Mouse (Mus musculus): ENCODE data around the gene Ly6g6c. TPM values are rescaled to one million over a fixed set of nuclear protein-coding genes. Genes with fewer than 3 reads are reported as not detected.
A peak's percentile ranks its signal among the peaks of the same experiment; 100 is the strongest.

The Ly6g6c gene
- total RNA-seq, 1 experiment from 2014 or later: not detected

DNA sequence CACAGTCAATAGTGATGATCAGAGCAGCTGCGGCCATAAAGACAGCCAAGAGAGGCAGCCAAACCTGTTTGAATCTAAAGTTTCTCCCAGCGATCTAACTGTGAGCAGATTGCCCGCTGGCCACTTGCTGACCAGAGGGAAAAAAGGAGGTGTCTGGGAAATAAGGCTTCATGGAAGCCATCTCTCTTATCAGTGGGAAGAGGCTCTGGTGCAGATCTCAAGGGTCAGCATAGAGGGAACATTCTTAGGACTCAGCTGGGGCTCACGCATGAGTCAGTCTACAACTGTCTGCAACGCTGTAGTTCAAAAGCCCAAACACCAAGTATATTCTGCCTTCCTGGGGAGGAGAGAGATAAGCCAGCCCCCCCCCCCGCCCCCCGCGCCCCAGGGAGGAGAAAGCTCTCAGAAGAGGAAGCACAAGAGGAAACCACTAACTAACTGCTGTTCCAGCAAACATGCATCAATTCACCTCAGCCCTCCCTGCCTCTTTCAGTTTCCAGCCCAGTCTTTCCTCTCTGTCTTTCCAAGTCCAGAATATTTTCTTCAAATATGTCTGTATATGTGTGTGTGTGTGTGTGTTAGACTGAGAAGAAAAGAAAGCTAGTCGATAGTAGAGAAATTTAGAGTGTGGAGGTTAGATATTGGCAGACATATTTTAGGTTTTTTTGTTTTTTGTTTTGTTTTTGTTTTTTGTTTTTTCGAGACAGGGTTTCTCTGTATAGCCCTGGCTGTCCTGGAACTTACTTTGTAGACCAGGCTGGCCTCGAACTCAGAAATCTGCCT is 16.8 kb upstream of the Ly6g6c start:
- 0 out of 4 replicates have a peak, but pooled peaks have one; percentile 6 to 24 for ATAC-seq (replicated peaks in 1 of 2; ENCODE audit: insufficient read depth in 1 of 2, low FRiP score in 2 of 2, low TSS enrichment in 1 of 2, low read depth in 1 of 2, poor library complexity in 2 of 2, severe bottlenecking in 2 of 2)

DNA sequence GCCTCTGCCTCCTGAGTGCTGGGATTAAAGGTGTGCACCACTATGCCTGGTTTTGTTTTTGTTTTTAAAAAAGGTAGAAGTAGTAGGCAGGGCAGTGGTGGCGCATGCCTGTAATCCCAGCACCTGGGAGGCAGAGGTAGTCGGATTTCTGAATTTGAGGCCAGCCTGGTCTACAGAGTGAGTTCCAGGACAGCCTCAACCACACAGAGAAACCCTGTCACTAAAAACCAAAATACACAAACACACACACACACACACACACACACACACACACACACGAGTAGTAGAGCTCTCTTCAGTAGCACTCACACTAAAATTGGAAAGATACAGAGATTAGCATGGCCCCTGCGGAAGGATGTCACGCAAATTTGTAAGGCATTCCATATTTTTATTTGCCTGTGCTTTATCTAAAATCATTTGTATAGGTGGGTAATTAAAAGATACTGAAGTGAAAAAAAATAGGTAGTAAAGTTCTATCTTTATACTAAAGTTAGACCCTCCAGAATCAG is 16.2 kb upstream of the Ly6g6c start:
- no peak for ATAC-seq (replicated peaks in 1 of 2; ENCODE audit: insufficient read depth in 1 of 2, low FRiP score in 2 of 2, low TSS enrichment in 1 of 2, low read depth in 1 of 2, poor library complexity in 2 of 2, severe bottlenecking in 2 of 2)

- peak; percentile 19 to 39; a peak in 3 of 4 replicates for ATAC-seq (replicated peaks in 1 of 2; ENCODE audit: insufficient read depth in 1 of 2, low FRiP score in 2 of 2, low TSS enrichment in 1 of 2, low read depth in 1 of 2, poor library complexity in 2 of 2, severe bottlenecking in 2 of 2)
Observed at GRCm38 (mm10) chr17:35049561-35050016, 15.6 kb upstream of the Ly6g6c start, which contains the start of gene Clic1. Gene Clic1, plus strand, starts transcription at chr17:35049966.

- peak; percentile 9; a peak in 1 of 4 replicates for ATAC-seq (replicated peaks in 1 of 2; ENCODE audit: insufficient read depth in 1 of 2, low FRiP score in 2 of 2, low TSS enrichment in 1 of 2, low read depth in 1 of 2, poor library complexity in 2 of 2, severe bottlenecking in 2 of 2)
Observed at GRCm38 (mm10) chr17:35050126-35050750, 14.9 kb upstream of the Ly6g6c start.

DNA sequence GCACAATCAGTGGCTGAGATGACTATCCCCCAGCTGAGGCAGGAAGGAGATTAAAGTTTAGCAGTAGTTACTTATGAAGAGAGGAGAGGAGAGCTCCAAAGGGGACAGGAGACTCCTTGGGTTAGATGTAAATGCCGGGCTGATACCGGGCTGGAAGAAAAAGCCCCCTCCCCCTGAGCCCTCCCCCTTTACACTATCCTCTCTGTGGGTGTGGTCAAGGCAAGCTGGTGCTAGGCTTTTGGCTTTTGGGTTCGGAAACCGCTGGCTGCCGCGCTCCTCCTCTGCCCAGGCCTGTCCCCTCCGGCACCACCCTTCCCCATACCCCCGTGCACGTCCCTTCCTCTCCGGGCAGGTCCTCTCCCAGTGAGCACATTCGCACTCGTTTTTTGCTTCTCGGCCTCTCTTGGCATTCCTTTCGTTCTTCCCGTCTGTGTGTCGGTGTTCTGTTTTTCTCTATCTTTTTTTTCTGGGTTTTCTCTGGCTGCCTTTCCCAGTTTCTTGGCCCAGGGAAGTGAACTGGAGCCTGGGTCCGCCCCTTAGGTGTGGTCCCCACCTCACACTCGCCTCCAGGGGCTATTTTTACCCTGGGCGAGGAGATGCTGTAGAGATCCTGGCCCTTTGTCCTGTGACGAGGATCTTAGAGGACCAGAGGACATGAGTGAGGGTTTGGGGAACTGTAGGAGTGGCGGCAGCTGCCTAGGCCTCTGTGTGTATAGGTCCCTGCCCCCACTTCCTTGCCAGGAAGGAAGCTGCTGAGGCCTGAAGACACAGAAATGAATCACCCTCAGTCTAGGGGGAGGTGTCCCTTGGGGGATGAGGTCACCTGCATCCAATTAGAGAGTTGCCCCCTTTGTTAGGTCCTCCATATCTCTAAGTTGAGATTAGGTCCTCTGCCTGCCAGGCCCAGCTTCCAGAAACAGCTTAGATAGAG is 13.8 kb upstream of the Ly6g6c start:
- peak; percentile 57 to 72 for ATAC-seq (replicated peaks in 1 of 2; ENCODE audit: insufficient read depth in 1 of 2, low FRiP score in 2 of 2, low TSS enrichment in 1 of 2, low read depth in 1 of 2, poor library complexity in 2 of 2, severe bottlenecking in 2 of 2)

- no peak for ATAC-seq (replicated peaks in 1 of 2; ENCODE audit: insufficient read depth in 1 of 2, low FRiP score in 2 of 2, low TSS enrichment in 1 of 2, low read depth in 1 of 2, poor library complexity in 2 of 2, severe bottlenecking in 2 of 2)
Observed at GRCm38 (mm10) chr17:35052271-35052798, 12.9 kb upstream of the Ly6g6c start.

DNA sequence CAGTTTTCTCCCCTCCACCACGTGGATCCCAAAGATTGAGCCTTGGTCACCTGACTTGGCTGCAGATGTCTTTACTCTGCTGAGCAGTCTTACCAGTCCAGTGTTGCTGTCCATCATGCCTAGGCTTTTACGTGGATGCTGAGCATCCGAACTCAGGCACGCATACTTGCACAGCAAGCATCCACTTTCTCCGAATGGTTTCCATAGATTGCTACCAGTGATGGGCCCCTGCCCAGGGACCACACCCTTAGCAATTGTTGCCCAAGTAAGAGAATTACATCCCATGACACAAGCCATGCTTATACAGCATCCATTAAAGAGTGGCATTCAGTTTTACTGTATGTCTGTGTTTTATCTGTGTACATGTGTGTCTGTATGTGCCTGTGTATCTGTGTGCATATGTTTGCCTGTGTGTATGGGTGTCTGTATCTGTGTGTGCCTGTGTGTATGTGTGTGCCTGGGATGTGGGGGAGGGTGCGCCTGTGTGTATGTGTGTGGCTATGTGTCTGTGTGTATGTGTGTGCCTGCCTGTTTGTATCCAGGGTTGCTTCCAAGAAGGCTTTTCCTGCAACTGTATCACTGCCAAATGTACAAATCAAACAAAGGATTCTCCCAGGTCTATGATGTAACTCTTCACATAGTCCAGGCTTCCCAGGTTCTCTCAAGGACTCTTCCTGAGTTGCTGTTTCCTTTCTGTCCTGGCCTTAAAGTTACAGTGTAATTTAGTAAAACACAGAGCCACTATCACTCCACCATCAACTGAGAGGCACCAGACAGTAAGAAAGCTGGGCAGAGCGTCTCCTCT is 9.3 kb upstream of the Ly6g6c start:
- no peak for ATAC-seq (replicated peaks in 1 of 2; ENCODE audit: insufficient read depth in 1 of 2, low FRiP score in 2 of 2, low TSS enrichment in 1 of 2, low read depth in 1 of 2, poor library complexity in 2 of 2, severe bottlenecking in 2 of 2)

DNA sequence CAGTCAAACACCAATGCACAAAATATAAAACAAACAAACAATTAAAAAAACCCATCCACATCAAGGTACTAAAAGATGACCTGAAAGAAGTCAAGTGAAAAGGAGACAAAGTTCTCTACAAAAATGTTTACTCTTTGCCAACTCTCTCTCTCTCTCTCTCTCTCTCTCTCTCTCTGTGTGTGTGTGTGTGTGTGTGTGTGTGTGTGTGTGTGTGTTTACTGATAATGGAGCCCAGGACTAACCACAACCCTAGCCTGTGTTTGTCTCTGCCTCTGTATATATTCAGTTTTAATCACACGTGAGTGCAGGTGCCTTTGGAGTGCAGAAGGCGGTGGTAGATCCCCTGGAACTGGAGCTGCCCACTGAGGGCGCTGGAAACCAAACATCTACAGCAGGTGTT is 8.1 kb upstream of the Ly6g6c start:
- ATAC-seq (replicated peaks in 1 of 2; ENCODE audit: insufficient read depth in 1 of 2, low FRiP score in 2 of 2, low TSS enrichment in 1 of 2, low read depth in 1 of 2, poor library complexity in 2 of 2, severe bottlenecking in 2 of 2): no peak

- ATAC-seq (replicated peaks in 1 of 2; ENCODE audit: insufficient read depth in 1 of 2, low FRiP score in 2 of 2, low TSS enrichment in 1 of 2, low read depth in 1 of 2, poor library complexity in 2 of 2, severe bottlenecking in 2 of 2): no peak
Observed at GRCm38 (mm10) chr17:35058316-35058715, 6.9 kb upstream of the Ly6g6c start.

GRCm38 (mm10) chr17:35058911-35059892 is 6.0 kb upstream of the Ly6g6c start, which contains the start of gene Ddah2:
Gene Ddah2, plus strand, starts transcription at chr17:35059035.
- peak; percentile 82 to 87 for ATAC-seq (replicated peaks in 1 of 2; ENCODE audit: insufficient read depth in 1 of 2, low FRiP score in 2 of 2, low TSS enrichment in 1 of 2, low read depth in 1 of 2, poor library complexity in 2 of 2, severe bottlenecking in 2 of 2)

DNA sequence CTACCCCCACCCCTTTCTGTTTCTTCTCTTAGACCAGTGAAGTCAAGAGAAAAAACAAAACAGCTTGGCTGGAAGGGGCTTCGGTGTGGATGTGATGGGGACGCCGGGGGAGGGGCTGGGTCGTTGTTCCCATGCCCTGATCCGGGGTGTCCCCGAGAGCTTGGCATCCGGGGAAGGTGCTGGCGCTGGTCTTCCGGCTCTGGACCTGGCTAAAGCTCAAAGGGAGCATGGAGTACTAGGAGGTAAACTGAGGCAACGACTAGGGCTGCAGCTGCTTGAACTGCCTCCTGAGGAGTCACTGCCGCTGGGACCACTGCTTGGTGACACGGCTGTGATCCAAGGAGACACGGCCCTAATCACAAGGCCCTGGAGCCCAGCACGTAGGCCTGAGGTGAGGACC is 5.1 kb upstream of the Ly6g6c start:
- ATAC-seq (replicated peaks in 1 of 2; ENCODE audit: insufficient read depth in 1 of 2, low FRiP score in 2 of 2, low TSS enrichment in 1 of 2, low read depth in 1 of 2, poor library complexity in 2 of 2, severe bottlenecking in 2 of 2): no peak

DNA sequence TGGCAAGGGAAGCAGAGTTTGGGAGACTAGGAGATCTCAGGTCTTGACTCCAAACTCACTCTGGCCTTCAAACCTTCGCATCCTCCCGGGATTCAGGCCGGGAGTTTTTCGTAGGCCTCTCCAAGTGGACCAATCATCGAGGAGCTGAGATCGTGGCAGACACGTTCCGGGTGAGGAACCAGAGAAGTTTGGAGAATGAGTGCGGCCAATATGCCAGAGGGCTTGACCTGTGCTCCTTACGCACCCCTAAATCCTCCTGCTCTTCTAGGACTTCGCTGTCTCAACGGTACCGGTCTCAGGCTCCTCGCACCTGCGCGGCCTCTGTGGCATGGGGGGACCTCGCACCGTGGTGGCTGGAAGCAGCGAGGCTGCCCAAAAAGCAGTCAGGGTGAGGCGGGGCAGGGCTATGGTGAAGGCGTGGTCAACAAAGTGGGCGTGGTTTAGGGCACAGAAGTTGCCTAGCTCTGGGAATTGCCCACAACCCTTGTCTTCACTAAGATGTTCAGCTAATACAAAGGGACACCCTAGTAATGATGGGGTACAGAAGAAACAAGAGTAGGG is 4.4 kb upstream of the Ly6g6c start:
- ATAC-seq (replicated peaks in 1 of 2; ENCODE audit: insufficient read depth in 1 of 2, low FRiP score in 2 of 2, low TSS enrichment in 1 of 2, low read depth in 1 of 2, poor library complexity in 2 of 2, severe bottlenecking in 2 of 2): no peak

GRCm38 (mm10) chr17:35061299-35061698 is 3.9 kb upstream of the Ly6g6c start:
- no peak for ATAC-seq (replicated peaks in 1 of 2; ENCODE audit: insufficient read depth in 1 of 2, low FRiP score in 2 of 2, low TSS enrichment in 1 of 2, low read depth in 1 of 2, poor library complexity in 2 of 2, severe bottlenecking in 2 of 2)

- no peak for ATAC-seq (replicated peaks in 1 of 2; ENCODE audit: insufficient read depth in 1 of 2, low FRiP score in 2 of 2, low TSS enrichment in 1 of 2, low read depth in 1 of 2, poor library complexity in 2 of 2, severe bottlenecking in 2 of 2)
Observed at GRCm38 (mm10) chr17:35063466-35063865, 1.7 kb upstream of the Ly6g6c start.

DNA sequence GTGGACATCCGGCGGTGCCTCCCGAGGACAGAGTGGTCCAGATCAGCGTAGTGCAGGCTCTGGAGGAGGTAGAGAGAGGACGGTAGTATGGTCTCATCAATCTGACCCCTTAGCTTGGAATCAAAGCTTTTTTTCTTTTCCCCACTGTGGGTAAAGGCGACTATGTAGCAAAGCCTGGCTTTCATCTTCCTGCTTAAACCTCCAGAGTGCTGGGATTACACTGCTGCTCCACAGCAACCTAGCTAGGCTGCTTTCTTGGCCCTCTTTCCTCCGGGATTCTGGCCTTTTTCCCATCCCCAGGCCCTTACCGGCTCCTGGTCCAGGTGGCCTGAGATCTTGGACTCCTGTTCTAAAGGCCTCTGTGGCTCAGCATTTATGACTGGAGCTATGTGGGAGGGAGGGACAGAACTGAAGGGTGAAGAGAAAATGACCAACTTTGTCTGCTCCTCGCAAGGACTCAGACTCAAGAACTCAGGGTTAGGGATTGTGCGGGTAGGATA is 760 bp upstream of the Ly6g6c start:
- ATAC-seq (replicated peaks in 1 of 2; ENCODE audit: insufficient read depth in 1 of 2, low FRiP score in 2 of 2, low TSS enrichment in 1 of 2, low read depth in 1 of 2, poor library complexity in 2 of 2, severe bottlenecking in 2 of 2): no peak

Measured in hematopoietic stem cell, adult 5-6 weeks (primary cell).